Mouse (Mus musculus) kidney, embryonic 15.5 days (tissue): ENCODE results near the gene Psmd7. TPM values are rescaled to one million over a fixed set of nuclear protein-coding genes. Genes with fewer than 3 reads are reported as not detected.
"Not testable (repeated sequence)": the region's sequence is repeated elsewhere in the genome, so short reads cannot be mapped to it uniquely, and the experiment has no call there.

ENCODE experiments used
- ATAC-seq: fragments of 200-750 bp; cut with Nextera tagmentation; replicated peaks from 2 replicates; pipeline ENCODE4 v1.8.0; 2017; ENCODE audit warnings: moderate TSS enrichment; ENCODE audit not compliant: low FRiP score
- H3K27ac ChIP-seq: fragments of 300-500 bp; sonication (generic); 2 replicates; pipeline ENCODE4 v1.5.1; 2015; ENCODE audit warnings: mild to moderate bottlenecking, inconsistent platforms
- H3K27me3 ChIP-seq: fragments of 300-500 bp; sonication (generic); 2 replicates; pipeline ENCODE4 v1.6.1; 2015; ENCODE audit warnings: inconsistent platforms
- H3K36me3 ChIP-seq: fragments of 300-500 bp; sonication (generic); 2 replicates; pipeline ENCODE4 v1.6.1; 2015; ENCODE audit warnings: inconsistent platforms
- H3K4me1 ChIP-seq: fragments of 300-500 bp; sonication (generic); 2 replicates; pipeline ENCODE4 v1.6.1; 2015; ENCODE audit warnings: inconsistent platforms
- H3K4me2 ChIP-seq: fragments of 300-500 bp; sonication (generic); 2 replicates; pipeline ENCODE4 v1.6.1; 2015; ENCODE audit warnings: moderate library complexity, mild to moderate bottlenecking, inconsistent platforms
- H3K4me3 ChIP-seq: fragments of 300-500 bp; sonication (generic); replicated peaks from 2 replicates; pipeline ENCODE4 v1.5.1; 2015; ENCODE audit warnings: mild to moderate bottlenecking, inconsistent platforms
- H3K9ac ChIP-seq: fragments of 300-500 bp; sonication (generic); 2 replicates; pipeline ENCODE4 v1.6.1; 2015; ENCODE audit warnings: mild to moderate bottlenecking, inconsistent platforms
- H3K9me3 ChIP-seq: fragments of 300-500 bp; sonication (generic); replicated peaks from 2 replicates; pipeline ENCODE4 v1.6.1; 2016; ENCODE audit warnings: inconsistent platforms
- WGBS: fragments of 180-500 bp; shearing (Covaris S2); methylation state at CpG from one replicate; pipeline ENCODE4 v1.1.7; 2015; ENCODE audit warnings: mixed read lengths; 5-methylcytosine and 5-hydroxymethylcytosine counted together
- polyA plus RNA-seq: library from polyadenylated mRNA; unstranded; fragments of >200 nt; fragmentation: Nextera tagmentation; extraction: Ambion mirVana; gene quantifications from 2 replicates; pipeline ENCODE4 v1.2.1, GENCODE M21; 2015

The Psmd7 gene
- 249 and 256 TPM in 2 replicates for polyA plus RNA-seq

- Histone ChIP-seq H3K4me1 (peaks cover 15% of the 10 kb centered on the region), H3K27ac (peak within 1 kb of the TSS; percentile 88), H3K4me3 (peak within 1 kb of the TSS; percentile 95), H3K36me3 (peaks cover 29% of the 10 kb centered on the region), H3K27me3 (no peaks in the 10 kb centered on the region), H3K4me2 (peak within 1 kb of the TSS; percentile 78), H3K9me3 (no peaks in the 10 kb centered on the region), H3K9ac (peak within 1 kb of the TSS; percentile 75)
- ATAC-seq: peak; percentile 97
- WGBS: 1% methylated on average over 65 of the region's 65 CpGs
Observed at GRCm38 (mm10) chr8:107587995-107588780, at the start of gene Psmd7. Gene Psmd7 (minus strand): TSS chr8:107588464.

- Histone ChIP-seq H3K36me3 (no peaks in the 10 kb centered on the region), H3K9me3 (no peaks in the 10 kb centered on the region), H3K4me3 (no peak overlapping the region), H3K27ac (no peak overlapping the region), H3K4me1 (no peaks in the 10 kb centered on the region), H3K9ac (no peak overlapping the region), H3K27me3 (no peaks in the 10 kb centered on the region), H3K4me2 (no peak overlapping the region)
- no peak for ATAC-seq
- 97% methylated on average over 2 of the region's 2 CpGs for WGBS
Observed at GRCm38 (mm10) chr8:107633734-107634133, 45.5 kb upstream of the Psmd7 start.

GRCm38 (mm10) chr8:107629701-107630100 lies 41.4 kb upstream of the Psmd7 start:
- ATAC-seq: no peak
- Histone ChIP-seq H3K4me2 (no peak overlapping the region), H3K36me3 (no peaks in the 10 kb centered on the region), H3K27ac (no peak overlapping the region), H3K27me3 (no peaks in the 10 kb centered on the region), H3K4me3 (no peak overlapping the region), H3K9me3 (no peaks in the 10 kb centered on the region), H3K4me1 (no peaks in the 10 kb centered on the region), H3K9ac (no peak overlapping the region)
- WGBS: 87% methylated on average over 11 of the region's 11 CpGs

- H3K9me3 ChIP-seq: no peaks in the 10 kb centered on the region
- no peaks in the 10 kb centered on the region for H3K4me1 ChIP-seq
- no peak for ATAC-seq
- H3K4me3 ChIP-seq: no peak overlapping the region
- H3K9ac ChIP-seq: no peak overlapping the region
- no peak overlapping the region for H3K4me2 ChIP-seq
- WGBS: 64% methylated on average over 8 of the region's 8 CpGs
- no peaks in the 10 kb centered on the region for H3K36me3 ChIP-seq
- no peak overlapping the region for H3K27ac ChIP-seq
- no peaks in the 10 kb centered on the region for H3K27me3 ChIP-seq
Observed at GRCm38 (mm10) chr8:107628501-107629149, 40.4 kb upstream of the Psmd7 start.

GRCm38 (mm10) chr8:107627881-107628280 lies 39.6 kb upstream of the Psmd7 start:
- no peak for ATAC-seq
- no peaks in the 10 kb centered on the region for H3K27me3 ChIP-seq

GRCm38 (mm10) chr8:107624301-107624700 lies 36.0 kb upstream of the Psmd7 start:
- not testable (repeated sequence) for H3K27me3 ChIP-seq, H3K9ac ChIP-seq, ATAC-seq, H3K4me1 ChIP-seq, H3K4me3 ChIP-seq, H3K27ac ChIP-seq, H3K36me3 ChIP-seq, H3K4me2 ChIP-seq, H3K9me3 ChIP-seq

More at GRCm38 (mm10) chr8:107627881-107628280, 39.6 kb upstream of the Psmd7 start:
- H3K27ac ChIP-seq: no peak overlapping the region
- H3K9me3 ChIP-seq: no peaks in the 10 kb centered on the region
- no peak overlapping the region for H3K4me2 ChIP-seq
- H3K4me1 ChIP-seq: no peaks in the 10 kb centered on the region
- no peak overlapping the region for H3K9ac ChIP-seq
- H3K36me3 ChIP-seq: no peaks in the 10 kb centered on the region
- 84% methylated on average over 9 of the region's 9 CpGs for WGBS
- H3K4me3 ChIP-seq: no peak overlapping the region

- no peak overlapping the region for H3K9ac ChIP-seq
- no peaks in the 10 kb centered on the region for H3K9me3 ChIP-seq
- 71% methylated on average over 10 of the region's 10 CpGs for WGBS
- H3K4me2 ChIP-seq: no peak overlapping the region
- ATAC-seq: no peak
- H3K4me3 ChIP-seq: no peak overlapping the region
- H3K27me3 ChIP-seq: no peaks in the 10 kb centered on the region
- 0 out of 2 replicates have a peak, but pooled peaks cover 3% of the 10 kb centered on the region for H3K4me1 ChIP-seq
- H3K27ac ChIP-seq: no peak overlapping the region
- no peaks in the 10 kb centered on the region for H3K36me3 ChIP-seq
Observed at GRCm38 (mm10) chr8:107621930-107622623, 33.8 kb upstream of the Psmd7 start.

- Histone ChIP-seq H3K9me3 (no peaks in the 10 kb centered on the region), H3K4me3 (no peak overlapping the region), H3K27ac (no peak overlapping the region), H3K36me3 (no peaks in the 10 kb centered on the region), H3K27me3 (no peaks in the 10 kb centered on the region), H3K9ac (no peak overlapping the region), H3K4me1 (0 out of 2 replicates have a peak, but pooled peaks cover 3% of the 10 kb centered on the region), H3K4me2 (no peak overlapping the region)
- no peak for ATAC-seq
- 56% methylated on average over 3 of the region's 3 CpGs for WGBS
Observed at GRCm38 (mm10) chr8:107621136-107621535, 32.9 kb upstream of the Psmd7 start.

- H3K36me3 ChIP-seq: no peaks in the 10 kb centered on the region
- 0 out of 2 replicates have a peak, but pooled peaks cover 3% of the 10 kb centered on the region for H3K4me1 ChIP-seq
- no peaks in the 10 kb centered on the region for H3K27me3 ChIP-seq
- WGBS: 81% methylated on average over 10 of the region's 10 CpGs
- H3K9me3 ChIP-seq: no peaks in the 10 kb centered on the region
- H3K9ac ChIP-seq: no peak overlapping the region
- no peak overlapping the region for H3K4me2 ChIP-seq
- H3K4me3 ChIP-seq: no peak overlapping the region
- no peak for ATAC-seq
- H3K27ac ChIP-seq: no peak overlapping the region
Observed at GRCm38 (mm10) chr8:107618499-107618898, 30.2 kb upstream of the Psmd7 start.

GRCm38 (mm10) chr8:107613411-107613810 lies 25.1 kb upstream of the Psmd7 start:
- WGBS: 92% methylated on average over 6 of the region's 6 CpGs

GRCm38 (mm10) chr8:107610845-107611244 lies 22.6 kb upstream of the Psmd7 start:
- Histone ChIP-seq H3K4me3 (no peak overlapping the region), H3K9me3 (no peaks in the 10 kb centered on the region), H3K27me3 (no peaks in the 10 kb centered on the region), H3K4me1 (no peaks in the 10 kb centered on the region), H3K36me3 (no peaks in the 10 kb centered on the region), H3K27ac (no peak overlapping the region), H3K9ac (no peak overlapping the region), H3K4me2 (peak overlapping the region; percentile 14)
- no peak for ATAC-seq
- WGBS: 59% methylated on average over 11 of the region's 11 CpGs

More at GRCm38 (mm10) chr8:107613411-107613810, 25.1 kb upstream of the Psmd7 start:
- no peak overlapping the region for H3K4me2 ChIP-seq
- no peaks in the 10 kb centered on the region for H3K4me1 ChIP-seq
- H3K9ac ChIP-seq: no peak overlapping the region
- no peak for ATAC-seq
- no peaks in the 10 kb centered on the region for H3K36me3 ChIP-seq
- no peaks in the 10 kb centered on the region for H3K27me3 ChIP-seq
- H3K9me3 ChIP-seq: no peaks in the 10 kb centered on the region
- H3K27ac ChIP-seq: no peak overlapping the region
- H3K4me3 ChIP-seq: no peak overlapping the region

- Histone ChIP-seq H3K36me3 (no peaks in the 10 kb centered on the region), H3K4me2 (no peak overlapping the region), H3K27me3 (peaks cover 14% of the 10 kb centered on the region), H3K4me1 (no peaks in the 10 kb centered on the region), H3K27ac (no peak overlapping the region), H3K9ac (no peak overlapping the region), H3K9me3 (no peaks in the 10 kb centered on the region), H3K4me3 (no peak overlapping the region)
- 33% methylated on average over 7 of the region's 7 CpGs for WGBS
- ATAC-seq: no peak
Observed at GRCm38 (mm10) chr8:107608751-107609150, 20.5 kb upstream of the Psmd7 start.
